Mouse (Mus musculus): Measurements from ENCODE around the gene Gsta3.

DNA sequence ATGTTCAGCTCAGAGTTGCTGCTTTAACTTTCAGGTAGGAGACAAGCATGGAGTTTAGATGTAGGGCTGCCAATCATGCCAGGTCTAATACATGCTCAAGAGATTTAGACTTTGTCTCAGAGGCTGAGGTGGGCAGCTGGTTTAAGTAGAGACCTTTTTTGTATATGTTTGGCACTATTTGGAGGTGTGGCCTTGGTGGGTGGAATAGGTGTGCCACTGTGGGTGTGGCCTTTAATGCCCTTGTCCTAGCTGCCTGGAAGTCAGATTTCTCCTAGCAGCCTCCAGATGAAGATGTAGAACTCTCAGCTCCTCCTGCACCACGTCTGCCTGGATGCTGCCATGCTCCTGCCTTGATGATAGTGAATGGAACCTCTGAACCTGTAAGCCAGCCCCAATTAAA is 52.2 kb downstream of the Gsta3 start:
- no peak for TF ChIP-seq CHD2 (IDR thresholded peaks at IDR 0.05; ENCODE audit: low read depth, low read length)
- no peak for TF ChIP-seq HCFC1 (IDR thresholded peaks at IDR 0.05; ENCODE audit: borderline replicate concordance, insufficient read depth, low read length)
- no peak for TF ChIP-seq ZC3H11A (IDR thresholded peaks at IDR 0.05; ENCODE audit: borderline replicate concordance, low read depth, low read length)
- no peak for TF ChIP-seq ZNF384 (IDR thresholded peaks at IDR 0.05; ENCODE audit: low read depth, low read length)

Measured in ES-E14 (cell line).